Mouse (Mus musculus) midbrain, embryonic 16.5 days (tissue): Measurements from ENCODE around the gene Sertad3. TPM values are rescaled to one million over a fixed set of nuclear protein-coding genes. Genes with fewer than 3 reads are reported as not detected.

Experiments
- ATAC-seq: fragments of 200-750 bp; cut with Nextera tagmentation; 2 replicates; pipeline ENCODE4 v1.8.0; 2017; ENCODE audit warnings: moderate TSS enrichment
- H3K27ac ChIP-seq: fragments of 300-500 bp; sonication (generic); 2 replicates; pipeline ENCODE4 v1.5.1; 2014; ENCODE audit warnings: mild to moderate bottlenecking, low read length, mixed read lengths
- H3K27me3 ChIP-seq: fragments of 300-500 bp; sonication (generic); 2 replicates; pipeline ENCODE4 v1.6.1; 2014; ENCODE audit warnings: low read depth, low read length, mixed read lengths; ENCODE audit not compliant: control insufficient read depth, insufficient read depth
- H3K36me3 ChIP-seq: fragments of 300-500 bp; sonication (generic); 2 replicates; pipeline ENCODE4 v1.6.1; 2014; ENCODE audit warnings: mild to moderate bottlenecking, low read length, moderate library complexity, mixed read lengths; ENCODE audit not compliant: control insufficient read depth, insufficient read depth
- H3K4me1 ChIP-seq: fragments of 300-500 bp; sonication (generic); 2 replicates; pipeline ENCODE4 v1.6.1; 2014; ENCODE audit warnings: mild to moderate bottlenecking, low read length, mixed read lengths; ENCODE audit not compliant: control insufficient read depth, insufficient read depth
- H3K4me2 ChIP-seq: fragments of 300-500 bp; sonication (generic); 2 replicates; pipeline ENCODE4 v1.6.1; 2014; ENCODE audit warnings: mild to moderate bottlenecking, low read length, mixed read lengths
- H3K4me3 ChIP-seq: fragments of 300-500 bp; sonication (generic); 2 replicates; pipeline ENCODE4 v1.5.1; 2014; ENCODE audit warnings: low read depth, mild to moderate bottlenecking, low read length, moderate library complexity, mixed read lengths
- H3K9ac ChIP-seq: fragments of 300-500 bp; sonication (generic); 2 replicates; pipeline ENCODE4 v1.6.1; 2014; ENCODE audit warnings: low read depth, low read length, mixed read lengths
- H3K9me3 ChIP-seq: fragments of 300-500 bp; sonication (generic); replicated peaks from 2 replicates; pipeline ENCODE4 v1.6.1; 2014; ENCODE audit warnings: mild to moderate bottlenecking, low read length, mixed read lengths; ENCODE audit not compliant: control insufficient read depth, poor library complexity, severe bottlenecking
- WGBS: fragments of 180-500 bp; shearing (Covaris S2); extraction: QIAGEN DNeasy Blood & Tissue Kit; methylation state at CpG from one replicate; pipeline ENCODE4 v1.1.7; 2014; 5-methylcytosine and 5-hydroxymethylcytosine counted together
- polyA plus RNA-seq: library from polyadenylated mRNA; unstranded; fragments of >200 nt; fragmentation: Nextera tagmentation; extraction: Ambion mirVana; gene quantifications from 2 replicates; pipeline ENCODE4 v1.2.1, GENCODE M21; 2015

Gene Sertad3
- polyA plus RNA-seq, 1 experiment from 2014 or later, result 7.1 TPM

DNA sequence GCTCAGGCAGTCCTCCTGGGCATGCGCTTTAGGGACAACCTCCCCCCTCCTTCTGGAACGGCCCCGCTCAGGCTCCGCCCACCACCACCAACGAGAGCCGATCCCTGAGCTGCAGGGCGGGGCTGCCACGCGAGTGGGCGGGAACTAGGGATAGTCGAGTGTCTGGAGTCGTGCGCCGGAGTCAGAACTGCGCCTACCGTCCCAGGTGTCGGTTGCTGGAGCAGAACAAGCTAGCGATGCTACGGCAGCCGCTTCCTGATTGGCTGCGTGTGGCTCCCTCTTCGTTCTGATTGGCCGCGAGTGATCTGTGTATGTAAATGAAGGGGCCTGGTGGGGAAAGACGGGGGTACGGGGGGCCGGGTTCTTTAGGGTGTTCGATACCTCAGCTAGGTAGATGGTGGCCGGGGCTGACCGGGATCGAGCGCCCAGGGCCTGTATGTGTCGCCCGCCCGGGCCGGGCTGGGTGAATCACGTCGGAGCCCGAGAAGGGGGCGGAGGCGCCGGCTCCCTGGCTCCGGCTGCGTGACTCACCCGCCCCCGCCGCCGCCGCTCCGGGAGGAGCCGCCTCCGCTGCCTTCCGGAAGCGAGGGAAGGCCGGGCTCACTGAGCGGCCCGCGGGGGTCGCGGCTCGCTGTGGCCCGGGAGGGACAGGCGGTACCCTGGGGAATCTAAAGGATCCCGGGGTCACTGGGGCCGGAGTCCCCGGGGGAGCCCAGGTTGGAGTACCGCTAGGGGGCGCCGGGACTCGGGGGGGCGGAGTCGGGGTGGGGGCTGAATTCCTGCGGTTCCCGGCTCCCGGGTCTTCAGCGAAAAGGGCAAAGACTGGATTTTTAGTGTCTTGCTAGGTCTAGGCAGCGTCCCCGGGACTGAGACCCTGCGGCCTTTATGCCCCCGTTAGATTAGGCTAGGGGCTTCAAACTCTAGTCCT lies 13.5 kb downstream of the Sertad3 start, which contains the start of gene Sertad1:
Gene Sertad1, plus strand, starts transcription at position 141 of the 928 bp plus-strand sequence.
- H3K27ac ChIP-seq, result peak within 1 kb of the TSS; percentile 90
- no peaks in the 10 kb centered on the region for H3K27me3 ChIP-seq
- peak; percentile 98 for ATAC-seq
- WGBS, result under 1% methylated on average over 67 of the region's 80 CpGs
- H3K4me2 ChIP-seq, result peak within 1 kb of the TSS; percentile 52
- H3K9ac ChIP-seq, result peak within 1 kb of the TSS; percentile 76
- H3K36me3 ChIP-seq, result no peaks in the 10 kb centered on the region
- H3K4me3 ChIP-seq, result peak within 1 kb of the TSS; percentile 62
- no peaks in the 10 kb centered on the region for H3K9me3 ChIP-seq
- H3K4me1 ChIP-seq, result peaks cover 5% of the 10 kb centered on the region

DNA sequence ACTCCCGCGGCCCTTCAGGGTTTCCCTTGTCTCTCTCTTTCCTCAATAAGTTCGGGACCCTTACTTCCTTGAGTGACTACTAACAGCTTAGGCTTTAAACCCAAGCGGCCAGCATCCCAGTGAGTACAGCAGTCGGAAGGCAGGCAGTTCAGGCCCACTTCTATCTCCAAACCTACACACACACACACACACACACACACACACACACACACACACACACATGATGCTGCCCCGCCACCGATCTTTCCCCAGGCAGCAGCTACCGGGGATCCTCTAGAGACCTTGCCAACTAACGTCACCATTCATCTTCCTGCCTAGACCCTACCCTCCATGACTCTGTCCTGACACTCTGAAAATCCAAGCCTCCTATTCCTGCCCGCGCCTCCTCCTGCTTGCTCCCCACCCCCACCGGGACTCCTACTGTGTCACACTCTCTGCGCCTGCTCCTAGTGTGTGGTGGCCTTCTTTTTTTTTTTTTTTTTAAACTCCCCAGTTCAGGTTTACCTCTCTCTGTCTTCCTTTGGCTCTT lies 14.2 kb downstream of the Sertad3 start:
- peak overlapping the region; percentile 62 for H3K4me3 ChIP-seq
- H3K36me3 ChIP-seq, result no peaks in the 10 kb centered on the region
- WGBS, result 2% methylated on average over 13 of the region's 13 CpGs
- H3K4me1 ChIP-seq, result peaks cover 5% of the 10 kb centered on the region
- peak overlapping the region; percentile 76 for H3K9ac ChIP-seq
- H3K9me3 ChIP-seq, result no peaks in the 10 kb centered on the region
- peak overlapping the region; percentile 90 for H3K27ac ChIP-seq
- H3K4me2 ChIP-seq, result peak overlapping the region; percentile 52
- H3K27me3 ChIP-seq, result no peaks in the 10 kb centered on the region
- ATAC-seq, result no peak

DNA sequence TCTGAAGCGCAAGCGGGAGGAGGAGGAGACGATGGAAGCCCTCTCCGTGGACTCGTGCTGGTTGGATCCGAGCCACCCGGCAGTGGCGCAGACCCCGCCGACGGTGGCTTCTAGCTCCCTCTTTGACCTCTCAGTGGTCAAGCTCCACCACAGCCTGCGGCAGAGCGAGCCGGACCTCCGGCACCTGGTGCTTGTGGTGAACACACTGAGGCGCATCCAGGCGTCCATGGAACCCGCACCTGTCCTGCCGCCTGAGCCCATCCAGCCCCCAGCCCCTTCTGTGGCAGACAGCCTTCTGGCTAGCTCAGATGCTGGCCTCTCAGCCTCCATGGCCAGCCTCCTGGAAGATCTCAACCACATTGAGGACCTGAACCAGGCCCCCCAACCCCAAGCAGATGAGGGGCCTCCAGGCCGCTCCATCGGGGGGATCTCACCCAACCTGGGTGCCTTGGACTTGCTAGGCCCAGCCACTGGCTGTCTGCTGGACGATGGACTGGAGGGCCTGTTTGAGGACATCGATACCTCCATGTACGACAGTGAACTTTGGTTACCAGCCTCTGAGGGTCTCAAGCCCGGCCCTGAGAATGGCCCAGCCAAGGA lies 15.8 kb downstream of the Sertad3 start:
- H3K27ac ChIP-seq, result no peak overlapping the region
- 91% methylated on average over 23 of the region's 25 CpGs for WGBS
- no peak overlapping the region for H3K4me2 ChIP-seq
- no peak for ATAC-seq
- H3K9me3 ChIP-seq, result no peaks in the 10 kb centered on the region
- H3K9ac ChIP-seq, result no peak overlapping the region; the same call in 1 of the 2 replicates
- no peak overlapping the region for H3K4me3 ChIP-seq
- peaks cover 5% of the 10 kb centered on the region for H3K4me1 ChIP-seq
- H3K27me3 ChIP-seq, result no peaks in the 10 kb centered on the region
- no peaks in the 10 kb centered on the region for H3K36me3 ChIP-seq

DNA sequence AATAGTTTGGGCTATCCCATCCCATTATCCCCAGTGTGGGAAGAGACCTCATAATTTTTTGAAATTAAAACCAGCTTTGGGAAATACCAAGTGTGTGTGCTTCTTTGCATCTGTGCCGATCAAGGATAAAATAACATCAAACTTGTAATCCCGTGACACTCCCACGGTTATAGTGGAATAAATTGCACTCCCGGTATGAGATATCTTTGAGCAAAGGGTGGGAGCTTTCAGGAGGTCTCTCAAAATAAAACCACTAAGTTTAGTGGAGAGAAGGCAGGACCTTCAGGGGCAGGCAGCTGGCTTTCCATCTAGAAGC lies 16.6 kb downstream of the Sertad3 start:
- H3K36me3 ChIP-seq, result no peaks in the 10 kb centered on the region
- peak overlapping the region; percentile 20; the same call in 1 of the 2 replicates for H3K4me3 ChIP-seq
- WGBS, result 45% methylated on average over 4 of the region's 4 CpGs
- 0 out of 2 replicates have a peak overlapping the region, but pooled peaks have one; percentile 23 for H3K27ac ChIP-seq
- H3K9me3 ChIP-seq, result no peaks in the 10 kb centered on the region
- peak overlapping the region; percentile 44 for H3K4me2 ChIP-seq
- no peak for ATAC-seq
- H3K4me1 ChIP-seq, result peaks cover 5% of the 10 kb centered on the region
- H3K9ac ChIP-seq, result peak overlapping the region; percentile 54
- no peaks in the 10 kb centered on the region for H3K27me3 ChIP-seq

DNA sequence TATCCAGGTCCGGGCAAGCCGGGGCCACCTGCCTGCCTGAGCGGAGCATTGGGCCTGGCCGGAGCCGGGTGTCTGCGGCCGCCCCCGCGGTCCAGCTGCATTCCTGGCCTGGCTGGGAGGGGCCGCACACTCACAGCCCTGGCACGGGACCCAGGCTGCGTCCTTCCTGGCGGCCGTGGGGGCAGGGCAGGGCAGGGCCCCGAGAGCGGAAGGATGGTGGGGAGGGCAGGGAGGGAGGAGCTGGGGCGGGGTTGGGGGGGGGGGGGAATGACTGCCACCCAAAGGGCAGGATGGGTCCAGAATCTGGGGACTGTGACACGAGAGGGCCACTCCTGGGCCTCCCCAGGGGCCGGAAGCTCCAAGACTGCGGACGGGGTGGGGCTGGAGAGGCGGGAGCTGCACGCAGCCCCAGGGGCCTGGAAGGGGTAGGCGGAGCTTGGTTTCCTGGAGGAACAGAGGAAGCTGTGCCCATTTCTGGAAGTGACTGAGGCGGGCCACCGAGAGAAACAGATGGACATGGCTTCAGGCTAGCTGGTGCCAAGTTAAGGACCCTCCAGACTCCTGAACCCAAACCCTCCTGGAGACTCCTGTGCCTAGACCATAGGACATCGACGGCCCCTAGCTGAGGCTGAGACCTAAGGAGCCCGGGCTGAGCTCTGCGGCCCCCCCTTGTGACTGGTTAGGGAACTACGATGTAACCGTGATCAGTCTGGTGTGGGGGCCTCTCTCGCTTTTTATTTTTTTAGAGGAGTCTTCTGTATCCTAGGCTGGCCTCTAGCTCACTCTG lies 17.2 kb downstream of the Sertad3 start:
- H3K4me3 ChIP-seq, result peak overlapping the region; percentile 20
- no peaks in the 10 kb centered on the region for H3K9me3 ChIP-seq
- peak overlapping the region; percentile 54 for H3K9ac ChIP-seq
- 2% methylated on average over 31 of the region's 33 CpGs for WGBS
- no peak for ATAC-seq
- H3K4me1 ChIP-seq, result peaks cover 5% of the 10 kb centered on the region
- H3K36me3 ChIP-seq, result no peaks in the 10 kb centered on the region
- no peaks in the 10 kb centered on the region for H3K27me3 ChIP-seq
- peak overlapping the region; percentile 44 for H3K4me2 ChIP-seq
- 0 out of 2 replicates have a peak overlapping the region, but pooled peaks have one; percentile 23 for H3K27ac ChIP-seq

DNA sequence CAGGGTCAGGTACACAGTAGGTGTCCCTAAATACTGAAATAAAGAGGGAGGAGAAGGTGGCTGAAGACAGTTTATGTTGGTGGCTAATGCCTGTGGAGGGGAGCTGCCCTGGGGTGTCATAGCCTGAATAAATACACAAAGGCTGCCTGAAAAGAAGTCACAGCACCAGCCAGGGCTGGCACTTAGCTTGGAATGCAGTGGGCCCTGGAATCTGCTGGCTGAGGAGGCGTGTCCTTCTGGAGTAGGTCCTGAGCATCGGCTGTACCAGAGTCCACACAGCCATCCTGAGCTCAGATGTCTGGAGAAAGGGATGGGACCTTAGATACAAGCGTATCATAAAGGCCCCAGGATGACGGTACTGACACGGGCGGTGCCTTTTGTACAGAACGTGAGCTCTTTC lies 18.3 kb downstream of the Sertad3 start:
- no peak overlapping the region for H3K4me3 ChIP-seq
- H3K4me2 ChIP-seq, result no peak overlapping the region
- no peak overlapping the region for H3K9ac ChIP-seq
- H3K4me1 ChIP-seq, result peaks cover 3% of the 10 kb centered on the region
- ATAC-seq, result no peak
- H3K27me3 ChIP-seq, result no peaks in the 10 kb centered on the region
- no peak overlapping the region for H3K27ac ChIP-seq
- WGBS, result 77% methylated on average over 7 of the region's 7 CpGs
- H3K36me3 ChIP-seq, result no peaks in the 10 kb centered on the region
- no peaks in the 10 kb centered on the region for H3K9me3 ChIP-seq

DNA sequence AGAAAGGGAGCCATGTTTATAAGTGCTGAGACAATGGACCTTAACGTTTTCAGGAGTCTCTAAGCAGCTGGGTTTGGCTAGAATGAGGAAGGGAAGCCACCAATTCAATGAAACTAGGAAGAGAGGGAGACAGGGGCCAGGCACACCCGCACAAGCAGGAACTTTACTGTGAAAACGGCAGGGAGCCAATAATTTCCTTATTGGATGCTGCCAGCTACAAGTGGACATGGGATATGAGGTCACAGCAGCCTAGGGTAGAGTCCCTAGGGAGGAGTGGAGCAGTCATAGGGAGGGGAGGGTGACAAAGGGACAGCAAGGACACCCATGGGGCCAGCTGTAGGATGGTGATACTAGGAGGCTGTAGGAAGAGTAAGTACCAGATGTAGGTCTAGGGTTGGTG lies 19.5 kb downstream of the Sertad3 start:
- 77% methylated on average over 3 of the region's 3 CpGs for WGBS
- Histone ChIP-seq H3K27ac (no peak overlapping the region), H3K4me2 (no peak overlapping the region), H3K9ac (no peak overlapping the region), H3K9me3 (no peaks in the 10 kb centered on the region), H3K27me3 (no peaks in the 10 kb centered on the region), H3K4me3 (no peak overlapping the region), H3K36me3 (no peaks in the 10 kb centered on the region), H3K4me1 (no peaks in the 10 kb centered on the region)
- ATAC-seq, result no peak

DNA sequence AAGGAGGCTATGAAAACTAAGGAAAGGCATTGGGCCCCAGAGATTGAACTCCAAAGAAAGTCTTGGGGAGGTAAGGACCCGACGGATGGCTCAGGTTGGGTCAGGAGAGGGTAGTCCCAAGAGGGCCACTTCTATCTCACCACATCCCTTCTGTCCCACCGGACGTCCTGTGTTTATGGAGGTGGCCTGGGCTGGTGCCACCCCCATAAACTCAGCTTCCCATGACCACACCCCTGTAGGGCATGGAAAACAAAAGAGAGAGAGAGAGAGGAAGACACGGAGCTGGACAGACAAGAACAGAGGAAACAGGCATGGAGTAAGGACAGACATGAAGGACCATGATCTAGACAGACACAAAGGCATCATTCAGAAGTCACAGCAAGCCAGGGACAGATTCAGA lies 19.9 kb downstream of the Sertad3 start:
- no peak overlapping the region for H3K4me3 ChIP-seq
- H3K9ac ChIP-seq, result no peak overlapping the region
- ATAC-seq, result no peak
- H3K27me3 ChIP-seq, result no peaks in the 10 kb centered on the region
- H3K4me2 ChIP-seq, result no peak overlapping the region
- no peak overlapping the region for H3K27ac ChIP-seq
- H3K9me3 ChIP-seq, result no peaks in the 10 kb centered on the region
- H3K36me3 ChIP-seq, result no peaks in the 10 kb centered on the region
- H3K4me1 ChIP-seq, result no peaks in the 10 kb centered on the region
- WGBS, result 78% methylated on average over 5 of the region's 5 CpGs
